Mouse (Mus musculus): ENCODE data around the gene Nrp2. TPM values are rescaled to one million over a fixed set of nuclear protein-coding genes. Genes with fewer than 3 reads are reported as not detected.

Gene Nrp2
- polyA plus RNA-seq, 1 experiment from 2014 or later: 160 TPM

- WGBS (ENCODE audit: missing documents): 9% methylated on average over 9 of the region's 9 CpGs
- Histone ChIP-seq H3K4me3 (ENCODE audit: inconsistent target) (no peak overlapping the region), H3K79me2 (ENCODE audit: inconsistent target) (no peaks in the 10 kb centered on the region), H3K27ac (no peak overlapping the region), H3K36me3 (ENCODE audit: inconsistent target) (no peaks in the 10 kb centered on the region)
These were observed 6.1 kb upstream of the Nrp2 start for GRCm38 (mm10) chr1:62696983-62697341.

- H3K4me3 ChIP-seq (ENCODE audit: inconsistent target): no peak overlapping the region
- peaks cover under 1% of the 10 kb centered on the region; the same call in 1 of the 2 replicates for H3K79me2 ChIP-seq (ENCODE audit: inconsistent target)
- 54% methylated on average over 2 of the region's 3 CpGs for WGBS (ENCODE audit: missing documents)
- no peaks in the 10 kb centered on the region for H3K36me3 ChIP-seq (ENCODE audit: inconsistent target)
- no peak overlapping the region for H3K27ac ChIP-seq
These were observed 5.7 kb upstream of the Nrp2 start for GRCm38 (mm10) chr1:62697353-62697752.

- H3K36me3 ChIP-seq (ENCODE audit: inconsistent target): no peaks in the 10 kb centered on the region
- 93% methylated on average over 4 of the region's 4 CpGs for WGBS (ENCODE audit: missing documents)
- H3K4me3 ChIP-seq (ENCODE audit: inconsistent target): no peak overlapping the region
- H3K79me2 ChIP-seq (ENCODE audit: inconsistent target): peaks cover 19% of the 10 kb centered on the region
- H3K27ac ChIP-seq: no peak overlapping the region
These were observed 3.3 kb upstream of the Nrp2 start for GRCm38 (mm10) chr1:62699801-62700200.

GRCm38 (mm10) chr1:62701065-62701921 lies 1.8 kb upstream of the Nrp2 start:
- Histone ChIP-seq H3K27ac (no peak overlapping the region), H3K79me2 (ENCODE audit: inconsistent target) (peaks cover 34% of the 10 kb centered on the region), H3K4me3 (ENCODE audit: inconsistent target) (no peak overlapping the region), H3K36me3 (ENCODE audit: inconsistent target) (no peaks in the 10 kb centered on the region)
- WGBS (ENCODE audit: missing documents): 45% methylated on average over 10 of the region's 10 CpGs

GRCm38 (mm10) chr1:62702743-62703142 lies 342 bp upstream of the Nrp2 start:
- H3K79me2 ChIP-seq (ENCODE audit: inconsistent target): peaks cover 48% of the 10 kb centered on the region
- H3K36me3 ChIP-seq (ENCODE audit: inconsistent target): no peaks in the 10 kb centered on the region
- H3K27ac ChIP-seq: peak overlapping the region; percentile 17; the same call in 1 of the 2 replicates
- peak overlapping the region; percentile 47 for H3K4me3 ChIP-seq (ENCODE audit: inconsistent target)
- 2% methylated on average over 22 of the region's 25 CpGs for WGBS (ENCODE audit: missing documents)

GRCm38 (mm10) chr1:62704117-62704888 lies 1.2 kb downstream of the Nrp2 start:
- 11% methylated on average over 9 of the region's 9 CpGs for WGBS (ENCODE audit: missing documents)

GRCm38 (mm10) chr1:62704889-62705516 lies 1.9 kb downstream of the Nrp2 start:
- H3K27ac ChIP-seq: peak overlapping the region; percentile 91
- peaks cover 71% of the 10 kb centered on the region for H3K79me2 ChIP-seq (ENCODE audit: inconsistent target)
- WGBS (ENCODE audit: missing documents): 31% methylated on average over 16 of the region's 16 CpGs
- H3K36me3 ChIP-seq (ENCODE audit: inconsistent target): peaks cover 1% of the 10 kb centered on the region; the same call in 1 of the 2 replicates
- H3K4me3 ChIP-seq (ENCODE audit: inconsistent target): peak overlapping the region; percentile 83

More at GRCm38 (mm10) chr1:62704117-62704888, 1.2 kb downstream of the Nrp2 start:
- Histone ChIP-seq H3K36me3 (ENCODE audit: inconsistent target) (no peaks in the 10 kb centered on the region), H3K79me2 (ENCODE audit: inconsistent target) (peaks cover 64% of the 10 kb centered on the region), H3K27ac (peak overlapping the region; percentile 91), H3K4me3 (ENCODE audit: inconsistent target) (peak overlapping the region; percentile 83)

GRCm38 (mm10) chr1:62705517-62705981 lies 2.5 kb downstream of the Nrp2 start:
- Histone ChIP-seq H3K36me3 (ENCODE audit: inconsistent target) (peaks cover 6% of the 10 kb centered on the region; the same call in 1 of the 2 replicates), H3K27ac (peak overlapping the region; percentile 91), H3K79me2 (ENCODE audit: inconsistent target) (peaks cover 76% of the 10 kb centered on the region), H3K4me3 (ENCODE audit: inconsistent target) (peak overlapping the region; percentile 83)
- WGBS (ENCODE audit: missing documents): 26% methylated on average over 12 of the region's 18 CpGs

- H3K4me3 ChIP-seq (ENCODE audit: inconsistent target): peak overlapping the region; percentile 83
- 1% methylated on average over 65 of the region's 73 CpGs for WGBS (ENCODE audit: missing documents)
- H3K27ac ChIP-seq: peak overlapping the region; percentile 91
- peaks cover 84% of the 10 kb centered on the region for H3K79me2 ChIP-seq (ENCODE audit: inconsistent target)
- peaks cover 6% of the 10 kb centered on the region; the same call in 1 of the 2 replicates for H3K36me3 ChIP-seq (ENCODE audit: inconsistent target)
These were observed 3.3 kb downstream of the Nrp2 start for GRCm38 (mm10) chr1:62706085-62707021.

GRCm38 (mm10) chr1:62707101-62707912 lies 4.2 kb downstream of the Nrp2 start:
- WGBS (ENCODE audit: missing documents): 5% methylated on average over 34 of the region's 35 CpGs
- peak overlapping the region; percentile 91 for H3K27ac ChIP-seq
- H3K36me3 ChIP-seq (ENCODE audit: inconsistent target): peaks cover 6% of the 10 kb centered on the region; the same call in 1 of the 2 replicates
- peaks cover 94% of the 10 kb centered on the region for H3K79me2 ChIP-seq (ENCODE audit: inconsistent target)
- peak overlapping the region; percentile 83 for H3K4me3 ChIP-seq (ENCODE audit: inconsistent target)

- Histone ChIP-seq H3K36me3 (ENCODE audit: inconsistent target) (peaks cover 6% of the 10 kb centered on the region; the same call in 1 of the 2 replicates), H3K79me2 (ENCODE audit: inconsistent target) (peaks cover 98% of the 10 kb centered on the region), H3K4me3 (ENCODE audit: inconsistent target) (peak overlapping the region; percentile 83), H3K27ac (peak overlapping the region; percentile 91)
- 62% methylated on average over 17 of the region's 17 CpGs for WGBS (ENCODE audit: missing documents)
These were observed 5.1 kb downstream of the Nrp2 start for GRCm38 (mm10) chr1:62707913-62708860.

- peaks cover 100% of the 10 kb centered on the region for H3K79me2 ChIP-seq (ENCODE audit: inconsistent target)
- H3K27ac ChIP-seq: no peak overlapping the region
- H3K4me3 ChIP-seq (ENCODE audit: inconsistent target): no peak overlapping the region
- WGBS (ENCODE audit: missing documents): 95% methylated on average over 4 of the region's 5 CpGs
- peaks cover 6% of the 10 kb centered on the region; the same call in 1 of the 2 replicates for H3K36me3 ChIP-seq (ENCODE audit: inconsistent target)
These were observed 6.8 kb downstream of the Nrp2 start for GRCm38 (mm10) chr1:62709770-62710335.

All from macrophage (primary cell).